Mouse (Mus musculus) natural killer cell, adult 2 months (primary cell): ENCODE data around the gene Wnt7b.

Experiments used
- DNase-seq, 2 experiments: peaks; one replicate each; pipeline ENCODE4 v3.0.0; 2022; ENCODE audit warnings: low spot score in 2 of 2

The Wnt7b gene

DNA sequence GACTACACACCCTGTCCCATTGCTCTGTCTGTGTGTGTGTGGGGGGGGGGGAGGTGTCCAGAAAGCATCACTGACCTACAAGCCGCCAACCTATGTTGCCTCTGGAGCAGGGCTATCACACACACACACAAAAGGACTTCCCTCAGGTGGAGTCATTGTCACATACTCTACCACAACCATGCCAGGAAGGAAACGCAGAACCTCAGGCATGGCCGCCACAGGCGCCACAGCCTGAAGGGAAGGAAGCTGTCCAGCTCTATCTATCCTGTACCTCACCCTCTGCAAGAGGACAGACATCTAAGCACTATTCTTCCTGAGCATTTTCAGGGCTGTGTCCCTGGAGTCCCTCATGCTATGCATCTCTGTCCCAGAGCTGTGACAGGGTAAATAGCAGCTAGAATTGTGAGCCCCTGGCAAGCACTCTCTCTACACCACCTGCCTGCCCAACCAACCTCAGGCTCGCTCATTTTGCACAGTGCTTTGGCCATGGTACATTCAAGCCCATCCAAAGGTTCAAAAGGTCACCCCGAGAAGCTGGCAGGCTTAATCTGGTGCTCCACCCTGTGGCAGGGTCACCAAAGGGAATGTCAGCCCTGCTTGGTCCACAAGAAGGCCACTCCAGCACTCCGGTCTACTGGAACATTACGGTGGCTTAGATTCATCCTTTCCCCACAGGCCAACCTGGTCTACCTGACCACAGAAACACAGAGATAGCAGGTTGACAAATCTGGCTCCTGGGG is 12.1 kb downstream of the Wnt7b start:
- DNase-seq = no peak

DNA sequence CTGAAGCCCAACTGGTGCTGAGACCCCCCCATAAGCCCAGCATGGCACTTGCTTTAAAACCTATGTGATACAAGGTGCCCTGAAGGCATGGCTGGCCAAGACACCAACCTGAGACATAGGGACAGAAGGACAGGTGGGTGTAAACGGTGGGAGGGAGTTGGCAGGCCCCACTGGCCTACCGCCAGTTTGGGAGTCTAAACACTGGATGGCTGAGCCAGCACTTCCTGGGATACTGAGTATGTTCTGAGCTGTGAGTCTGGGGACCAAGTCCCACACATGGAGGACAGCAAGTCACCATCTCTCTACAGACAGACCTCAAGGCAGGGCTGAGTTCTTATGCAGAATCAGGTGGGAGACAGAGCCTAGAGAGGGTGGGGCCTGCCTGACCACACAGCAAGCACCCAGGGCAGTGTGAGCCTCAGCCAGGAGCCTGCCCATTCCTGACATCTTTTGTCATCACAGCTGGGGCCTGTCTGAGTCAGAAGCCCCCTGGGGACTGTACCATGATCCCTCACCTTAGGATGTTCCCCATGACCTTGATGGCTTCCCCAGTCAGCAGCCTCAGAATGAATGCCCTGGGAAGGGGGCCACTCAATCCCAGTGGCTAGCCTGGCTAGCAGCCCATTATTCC is 13.0 kb downstream of the Wnt7b start:
- no peak for DNase-seq

- no peak for DNase-seq
Measured at GRCm38 (mm10) chr15:85568402-85568801, 13.9 kb downstream of the Wnt7b start.

DNA sequence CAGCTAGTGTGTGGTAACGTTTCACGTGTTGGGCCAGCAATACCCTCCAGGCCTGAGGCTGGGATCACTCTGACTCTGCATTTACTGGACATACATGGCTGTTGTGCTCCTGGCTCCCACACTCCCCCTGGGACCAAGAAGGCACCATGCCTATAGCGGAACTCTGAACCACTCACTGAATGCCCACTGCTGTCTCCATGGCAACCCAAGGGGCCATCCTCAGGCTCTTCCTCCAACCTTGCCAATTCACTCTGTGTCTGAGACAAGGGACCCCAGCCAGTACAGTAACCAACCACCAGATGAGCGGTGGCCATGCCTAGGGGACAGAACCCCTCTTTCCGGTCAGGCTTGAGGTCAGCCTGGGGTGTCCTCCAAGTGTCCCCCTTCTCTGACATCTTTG is 17.3 kb downstream of the Wnt7b start:
- DNase-seq = no peak

GRCm38 (mm10) chr15:85564034-85564769 is 18.1 kb downstream of the Wnt7b start:
- DNase-seq = no peak

GRCm38 (mm10) chr15:85561953-85562352 is 20.3 kb downstream of the Wnt7b start:
- DNase-seq = no peak

DNA sequence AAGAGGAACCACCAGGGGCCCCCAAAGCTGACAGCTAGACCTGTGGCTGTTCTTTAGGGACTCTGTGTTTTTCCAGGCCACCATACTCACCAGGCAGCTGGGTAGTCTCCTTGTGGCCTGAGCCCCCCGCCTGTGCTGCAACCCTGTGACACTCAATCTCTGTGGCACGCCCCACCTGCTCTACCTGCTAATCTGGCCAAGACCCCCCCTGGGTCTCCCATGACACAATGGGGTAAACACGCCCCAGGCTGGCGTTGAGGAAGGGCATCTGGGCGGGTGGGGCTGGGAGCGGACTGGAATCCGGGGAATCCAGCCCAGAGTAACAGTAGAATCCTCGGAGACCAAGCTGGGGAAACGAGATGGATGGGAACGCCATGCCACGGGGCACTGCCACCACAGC is 21.4 kb downstream of the Wnt7b start:
- no peak for DNase-seq

GRCm38 (mm10) chr15:85558840-85559540 is 23.3 kb downstream of the Wnt7b start:
- no peak for DNase-seq

GRCm38 (mm10) chr15:85555799-85556198 is 26.5 kb downstream of the Wnt7b start:
- DNase-seq = no peak

DNA sequence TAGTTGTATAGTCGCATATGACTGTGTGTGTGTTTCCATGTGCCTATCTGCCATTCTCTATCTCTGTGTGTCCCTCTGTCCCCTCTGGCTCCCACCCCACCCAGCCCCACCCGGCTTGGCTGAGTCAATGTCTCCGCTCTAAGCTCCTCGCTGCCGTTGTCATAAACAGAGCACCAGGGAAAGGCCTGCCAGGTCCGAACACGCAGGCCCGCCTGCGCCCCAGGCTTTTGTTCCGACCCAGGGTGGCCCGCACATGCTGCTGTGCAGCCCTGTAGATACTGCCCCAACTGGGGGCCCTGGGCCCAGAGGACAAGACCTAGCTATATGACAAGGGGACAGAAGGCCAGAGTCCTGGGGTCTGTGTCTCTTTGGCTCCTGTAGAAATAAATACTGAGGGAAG is 28.9 kb downstream of the Wnt7b start:
- DNase-seq = no peak

DNA sequence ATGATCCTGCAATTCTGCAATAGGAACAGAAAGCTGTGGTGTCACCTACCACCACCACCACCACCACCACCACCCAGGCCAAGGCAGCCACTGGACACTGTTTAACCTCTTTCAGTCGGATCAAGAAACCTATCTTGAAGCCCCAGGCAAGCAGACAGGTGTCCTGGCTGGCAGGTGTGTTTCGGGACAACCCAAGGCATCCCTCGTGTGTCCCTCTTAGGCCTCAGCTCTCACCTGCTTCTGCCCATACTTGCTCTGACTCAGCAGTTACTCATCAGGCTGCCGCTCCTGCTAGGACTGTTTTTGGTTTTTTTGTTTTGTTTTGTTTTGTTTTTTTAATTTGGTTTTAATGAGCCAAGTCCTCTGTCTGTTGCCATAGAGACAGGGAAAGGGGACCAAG is 35.8 kb downstream of the Wnt7b start:
- no peak for DNase-seq

- DNase-seq = no peak
Measured at GRCm38 (mm10) chr15:85545369-85545768, 36.9 kb downstream of the Wnt7b start.

DNA sequence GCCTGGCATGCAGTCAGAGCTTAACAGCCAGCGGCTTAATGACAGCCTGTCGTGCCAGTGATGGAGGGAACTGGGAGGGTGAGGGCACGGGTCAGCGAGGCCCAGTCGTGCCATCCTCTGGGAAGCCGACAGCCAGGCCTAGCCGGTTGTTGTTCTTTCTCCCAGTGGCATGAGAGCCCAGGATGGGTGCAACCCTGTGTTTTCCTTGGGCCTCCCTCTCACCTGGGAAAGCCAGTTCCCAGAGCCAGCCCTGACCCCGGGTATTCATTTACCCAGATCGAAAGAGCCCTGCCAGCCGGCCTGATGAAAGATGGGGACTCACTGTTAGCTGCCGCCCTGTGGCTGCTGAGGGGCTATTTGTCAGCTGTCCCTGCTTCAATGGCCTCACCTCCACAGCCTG is 44.1 kb downstream of the Wnt7b start:
- DNase-seq = no peak

GRCm38 (mm10) chr15:85537151-85537550 is 45.1 kb downstream of the Wnt7b start:
- DNase-seq = no peak

GRCm38 (mm10) chr15:85534646-85535045 is 47.6 kb downstream of the Wnt7b start:
- no peak for DNase-seq

DNA sequence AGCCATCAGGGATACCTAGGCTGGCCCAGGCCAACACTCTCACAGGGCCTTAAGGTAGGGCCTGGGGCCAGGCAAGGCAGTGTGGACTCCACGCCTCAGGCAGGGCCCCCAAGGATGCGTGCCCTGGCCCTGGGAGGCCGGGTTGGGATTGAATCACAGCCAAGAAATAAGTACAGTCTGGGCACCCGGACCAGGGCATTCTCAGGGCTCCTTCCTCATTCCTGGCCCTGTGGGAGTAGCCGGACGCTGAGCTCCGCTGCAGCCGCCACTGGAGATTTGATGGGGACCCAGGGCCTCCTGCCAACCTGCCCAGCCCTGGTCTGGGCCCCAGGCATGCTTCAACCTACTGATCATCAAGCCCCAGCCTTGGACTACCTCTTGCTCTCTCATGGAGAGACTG is 48.1 kb downstream of the Wnt7b start:
- DNase-seq = no peak

DNA sequence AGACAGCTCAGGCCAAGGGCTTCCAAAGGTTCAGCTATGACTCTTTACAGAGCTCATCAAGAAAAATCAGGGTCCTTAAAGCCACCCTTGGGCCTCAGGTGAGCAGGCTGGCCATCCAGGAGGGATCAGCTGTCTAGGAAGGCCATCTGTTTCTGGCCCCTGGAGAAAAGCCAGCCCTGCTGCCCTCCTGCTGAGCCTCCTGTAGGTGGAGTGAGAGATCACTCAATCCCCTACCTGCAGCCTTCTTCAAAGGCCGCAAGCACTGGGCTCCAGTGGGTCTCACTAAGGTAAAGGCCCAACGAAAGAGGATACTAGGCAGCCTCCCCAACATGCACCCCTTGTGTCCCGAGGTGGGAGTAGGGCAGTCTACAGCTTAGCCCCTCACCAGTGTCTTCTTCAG is 50.2 kb downstream of the Wnt7b start:
- DNase-seq = no peak

DNA sequence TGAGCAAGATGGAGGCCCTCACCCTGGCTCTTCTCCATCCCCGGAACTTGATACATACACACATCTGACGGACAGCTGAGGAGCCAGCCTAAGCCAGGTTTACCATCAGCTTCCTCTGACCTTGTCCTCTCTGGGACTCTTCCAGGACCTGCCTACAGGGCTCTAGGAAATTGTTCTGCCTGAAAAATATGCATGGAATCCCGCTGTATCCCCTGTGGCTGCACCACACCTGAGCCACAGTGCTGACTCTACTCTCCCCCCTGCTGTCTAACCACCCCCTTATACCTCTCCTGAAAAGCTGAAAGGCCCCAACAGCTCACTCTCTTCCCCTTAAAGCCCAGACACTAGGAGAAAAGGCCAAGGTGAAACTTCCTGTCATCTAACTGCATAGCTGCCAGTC is 52.4 kb downstream of the Wnt7b start:
- no peak for DNase-seq

DNA sequence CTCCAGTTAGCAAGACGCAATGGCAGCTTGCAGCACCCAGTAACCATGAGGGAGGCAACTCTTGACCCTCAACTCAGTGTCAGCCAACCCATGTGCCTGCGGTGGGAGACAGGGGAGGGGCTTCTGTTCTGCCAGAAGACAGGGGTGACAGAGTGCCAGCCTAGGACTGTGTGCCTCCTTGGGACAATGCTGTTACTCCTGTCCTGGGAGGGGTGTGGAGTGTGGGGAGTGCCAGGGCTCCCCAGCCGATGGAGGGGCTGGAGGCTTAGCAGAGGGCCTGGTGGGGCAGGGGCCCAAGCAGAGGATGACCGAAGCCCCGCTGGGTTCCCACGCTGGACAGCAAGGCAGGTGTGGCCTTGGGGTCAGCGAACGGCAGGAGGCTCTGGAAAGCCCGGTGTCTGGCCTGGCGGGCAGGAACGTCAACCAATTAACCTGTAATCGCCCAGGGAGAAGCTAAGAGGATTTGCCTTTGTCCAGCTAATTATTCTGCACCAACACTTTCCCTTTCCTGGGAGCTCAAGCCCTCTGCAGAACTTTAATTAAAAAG is 57.8 kb downstream of the Wnt7b start:
- no peak for DNase-seq

DNA sequence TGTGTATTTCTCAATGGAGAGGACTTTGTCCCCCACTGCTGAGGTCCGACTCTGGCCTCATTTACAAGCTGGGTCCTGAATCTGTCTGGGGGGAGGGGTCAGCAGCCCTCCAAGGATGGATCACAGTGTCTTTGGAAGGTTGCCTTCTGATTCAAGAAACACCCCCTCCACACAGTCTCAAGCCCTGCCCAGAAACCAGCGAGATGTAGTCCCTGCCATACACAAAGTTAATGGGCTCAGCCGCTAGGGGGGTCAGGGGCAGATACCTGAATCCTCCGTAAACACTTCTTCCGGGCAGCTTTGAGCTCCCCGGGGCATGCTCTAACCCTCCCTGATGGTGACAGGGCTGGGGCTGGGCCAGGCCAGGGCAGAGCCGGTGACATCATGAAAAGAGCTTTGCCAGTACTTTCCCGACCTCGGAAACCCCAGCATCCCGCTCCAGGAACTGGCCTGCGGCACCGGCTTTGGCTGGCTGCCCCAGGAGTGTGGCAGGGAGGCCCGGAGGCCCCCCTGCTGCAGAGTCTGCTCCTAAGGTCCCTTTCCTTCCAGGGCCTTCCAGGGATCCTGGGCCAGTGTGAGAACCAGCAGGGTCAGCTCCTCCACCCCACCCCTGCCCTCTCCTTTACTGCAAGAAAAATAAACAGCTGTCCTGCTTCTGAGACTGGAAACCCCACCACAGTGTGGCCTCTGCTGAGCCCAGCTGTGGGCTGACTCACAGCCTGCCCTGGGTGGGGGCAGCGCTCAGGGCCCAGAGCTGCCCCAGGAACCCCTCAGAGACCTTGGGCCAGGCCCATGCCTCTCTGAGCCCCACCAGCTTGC is 58.9 kb downstream of the Wnt7b start:
- DNase-seq = no peak

GRCm38 (mm10) chr15:85519438-85519837 is 62.8 kb downstream of the Wnt7b start:
- no peak for DNase-seq
